ENCODE assay signal across 9 mouse cellular contexts in the genomic region with DNA sequence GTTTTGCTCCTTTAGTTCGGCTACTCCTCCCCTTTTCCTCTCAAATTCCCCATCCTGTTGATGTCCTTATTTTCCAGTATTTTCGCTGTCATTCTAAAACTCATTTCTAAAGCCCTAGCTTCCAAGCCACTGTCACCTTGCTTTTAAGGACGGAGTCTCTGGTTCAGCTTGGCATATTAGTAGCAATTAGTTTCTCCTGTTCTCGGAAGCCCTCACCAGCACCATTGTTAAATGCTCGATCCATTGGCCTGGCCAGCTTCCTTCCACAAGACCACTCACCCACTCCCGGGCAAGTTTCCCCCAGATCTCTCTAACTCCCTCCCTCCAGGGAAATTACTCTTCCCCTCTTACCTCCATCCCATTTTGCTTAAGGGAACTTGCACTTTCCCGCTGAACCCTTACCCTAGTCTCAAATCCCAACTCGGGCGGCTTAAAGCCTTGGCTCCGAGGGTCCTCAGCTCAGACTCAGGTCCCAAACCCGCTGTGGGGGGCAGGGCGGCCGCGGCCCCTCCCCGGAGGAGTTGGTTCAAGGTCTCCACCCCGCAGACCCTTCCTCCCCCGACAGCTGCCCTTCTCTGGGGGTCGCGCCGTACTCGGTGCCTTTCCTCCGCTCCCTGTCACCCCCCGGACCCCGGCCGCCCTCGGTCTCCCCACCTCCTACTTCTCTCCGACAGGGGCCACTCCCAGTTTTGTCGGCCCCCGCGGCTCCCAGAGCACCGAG. TPM values are rescaled to one million over a fixed set of nuclear protein-coding genes. Genes with fewer than 3 reads are reported as not detected.
A peak's percentile ranks its signal among the peaks of the same experiment; 100 is the strongest.
DNase-seq lines count a peak whose midpoint lies in the region; ATAC-seq and TF ChIP-seq lines count a peak whose summit lies in the region.
"Had no signal": no experiment of that assay in that cellular context is flagged by ENCODE, and none has a peak within 500 bp of the region (broad histone marks: within the 10 kb centered on the region; RNA-seq: fewer than 3 reads in every experiment).

No protein-coding gene starts in this region.

- no peaks in the 10 kb centered on the region for H3K27me3 ChIP-seq in kidney, adult 2 months (replicated peaks; ENCODE audit: control insufficient read depth, insufficient read depth, low read length)
- H3K27me3 ChIP-seq in embryonic facial prominence, embryonic 11.5 days (ENCODE audit: control insufficient read depth, insufficient read depth, low read length): no peaks in the 10 kb centered on the region
- H3K27me3 ChIP-seq in heart, postnatal 0 days (ENCODE audit: control insufficient read depth, insufficient read depth, low read length): no peaks in the 10 kb centered on the region
- H3K27me3 ChIP-seq in neural tube, embryonic 14.5 days (ENCODE audit: control insufficient read depth, insufficient read depth, low read length): no peaks in the 10 kb centered on the region
- H3K27me3 ChIP-seq: Patski had no signal

- no peaks in the 10 kb centered on the region for H3K9me3 ChIP-seq in embryonic facial prominence, embryonic 11.5 days (replicated peaks; ENCODE audit: control insufficient read depth, low read length)
- H3K9me3 ChIP-seq in heart, postnatal 0 days (replicated peaks; ENCODE audit: control insufficient read depth, low read length): no peaks in the 10 kb centered on the region
- no peaks in the 10 kb centered on the region for H3K9me3 ChIP-seq in neural tube, embryonic 14.5 days (ENCODE audit: control insufficient read depth, low read length)

- H3K9ac ChIP-seq in embryonic facial prominence, embryonic 11.5 days (replicated peaks; ENCODE audit: low read length): peak overlapping the region; percentile 87
- H3K9ac ChIP-seq in heart, postnatal 0 days (replicated peaks; ENCODE audit: low read depth, low read length): peak overlapping the region; percentile 93
- peak overlapping the region; percentile 81 for H3K9ac ChIP-seq in neural tube, embryonic 14.5 days (replicated peaks; ENCODE audit: low read depth, low read length)

- peaks cover 18% of the 10 kb centered on the region for H3K4me1 ChIP-seq in kidney, adult 2 months (ENCODE audit: control insufficient read depth, insufficient read depth, low read length)
- no peaks in the 10 kb centered on the region for H3K4me1 ChIP-seq in embryonic facial prominence, embryonic 11.5 days (ENCODE audit: control insufficient read depth, insufficient read depth, low read length)
- H3K4me1 ChIP-seq in heart, postnatal 0 days (ENCODE audit: control insufficient read depth, insufficient read depth): peaks cover 28% of the 10 kb centered on the region
- H3K4me1 ChIP-seq in neural tube, embryonic 14.5 days (ENCODE audit: control insufficient read depth, insufficient read depth, low read length): no peaks in the 10 kb centered on the region; the same call in 1 of the 2 replicates

- no peaks in the 10 kb centered on the region for H3K36me3 ChIP-seq in kidney, adult 2 months (ENCODE audit: control insufficient read depth, insufficient read depth, low read length)
- no peaks in the 10 kb centered on the region for H3K36me3 ChIP-seq in embryonic facial prominence, embryonic 11.5 days (replicated peaks; ENCODE audit: control insufficient read depth, insufficient read depth, low read depth, low read length)
- H3K36me3 ChIP-seq in heart, postnatal 0 days (replicated peaks; ENCODE audit: control insufficient read depth, insufficient read depth, low read length): 0 out of 2 replicates have a peak, but pooled peaks cover 3% of the 10 kb centered on the region
- no peaks in the 10 kb centered on the region for H3K36me3 ChIP-seq in neural tube, embryonic 14.5 days (ENCODE audit: control insufficient read depth, insufficient read depth, low read length)

- H3K4me2 ChIP-seq in embryonic facial prominence, embryonic 11.5 days (ENCODE audit: low read depth, low read length): peak overlapping the region; percentile 85
- H3K4me2 ChIP-seq in heart, postnatal 0 days (ENCODE audit: low read depth, low read length): peak overlapping the region; percentile 99
- peak overlapping the region; percentile 94 for H3K4me2 ChIP-seq in neural tube, embryonic 14.5 days (ENCODE audit: low read depth, low read length)

- 2% methylated on average over 31 of the region's 31 CpGs for WGBS in kidney, adult 2 months
- whole genome bisulfite sequencing in embryonic facial prominence, embryonic 11.5 days: under 1% methylated on average over 31 of the region's 31 CpGs
- WGBS in heart, postnatal 0 days: under 1% methylated on average over 29 of the region's 31 CpGs
- WGBS in neural tube, embryonic 14.5 days: 2% methylated on average over 31 of the region's 31 CpGs

- H3K27ac ChIP-seq in kidney, adult 2 months (ENCODE audit: insufficient read depth, low read depth, low read length): peak overlapping the region; percentile 80
- peak overlapping the region; percentile 82 for H3K27ac ChIP-seq in embryonic facial prominence, embryonic 11.5 days (replicated peaks; ENCODE audit: low read depth, low read length)
- peak overlapping the region; percentile 89 for H3K27ac ChIP-seq in heart, postnatal 0 days (ENCODE audit: low read depth)
- H3K27ac ChIP-seq in neural tube, embryonic 14.5 days (ENCODE audit: low read depth, low read length): peak overlapping the region; percentile 81

- no peak for ATAC-seq in embryonic facial prominence, embryonic 11.5 days (replicated peaks; ENCODE audit: insufficient number of reproducible peaks, low FRiP score, low TSS enrichment, low read depth)
- ATAC-seq in heart, postnatal 0 days (ENCODE audit: insufficient read depth, low read depth): no peak
- ATAC-seq in neural tube, embryonic 14.5 days (ENCODE audit: low read depth): no peak

- no peak for TF ChIP-seq POLR2A in kidney, adult 2 months (IDR thresholded peaks at IDR 0.05; ENCODE audit: low read depth, low read length)

- DNase-seq in kidney, adult 2 months: no peak
- no peak for DNase-seq in kidney, adult 9 months
- DNase-seq in Muller cell, postnatal 12 days (ENCODE audit: inconsistent ontology term): peak; percentile 31
- DNase-seq in embryonic facial prominence, embryonic 11.5 days (ENCODE audit: low spot score): peak; percentile 49
- no peak for DNase-seq in heart, postnatal 0 days (ENCODE audit: low spot score)
- DNase-seq in liver: peak; percentile 29
- DNase-seq in MN1 (ENCODE audit: low spot score): no peak

- no peak for TF ChIP-seq EP300 in heart, postnatal 0 days (IDR thresholded peaks at IDR 0.05; ENCODE audit: low read depth)

- no peak for TF ChIP-seq CTCF in kidney, adult 2 months (conservative IDR thresholded peaks at IDR 0.05; ENCODE audit: insufficient read depth, insufficient read length, low read depth, low read length)
- TF ChIP-seq CTCF in heart, postnatal 0 days (IDR thresholded peaks at IDR 0.05; ENCODE audit: low read depth): no peak

- H3K4me3 ChIP-seq in kidney, adult 2 months (ENCODE audit: insufficient read depth, low read depth, low read length): peak overlapping the region; percentile 67
- H3K4me3 ChIP-seq in embryonic facial prominence, embryonic 11.5 days (ENCODE audit: low read depth, low read length): peak overlapping the region; percentile 96
- peak overlapping the region; percentile 97 for H3K4me3 ChIP-seq in heart, postnatal 0 days (ENCODE audit: low read depth, low read length)
- H3K4me3 ChIP-seq in neural tube, embryonic 14.5 days (ENCODE audit: low read depth, low read length): peak overlapping the region; percentile 94

RNA-seq across cellular contexts. Expression of a gene that starts 0.9 kb away (rescaled TPM):
- 63.7 and 76.5 TPM in 2 replicates for polyA plus RNA-seq in kidney, adult 2 months (2012; rRNA removed)
- polyA plus RNA-seq in embryonic facial prominence, embryonic 11.5 days (2014; fragmentation: Nextera tagmentation; extraction: Ambion mirVana): 30.7 and 36.0 TPM in 2 replicates
- total RNA-seq in heart, postnatal 0 days (2014; rRNA removed; ENCODE audit: low replicate concordance): 22.8 and 42.1 TPM in 2 replicates
- polyA plus RNA-seq in heart, postnatal 0 days (2015; fragmentation: Nextera tagmentation; extraction: Ambion mirVana): 19.0 and 19.1 TPM in 2 replicates
- 16.1 and 19.4 TPM in 2 replicates for polyA plus RNA-seq in neural tube, embryonic 14.5 days (2014; fragmentation: Nextera tagmentation; extraction: Ambion mirVana)

RNA-seq across cellular contexts. Expression of a gene that starts 29.5 kb away (rescaled TPM):
- 5.7 and 7.4 TPM in 2 replicates for polyA plus RNA-seq in kidney, adult 2 months (2012; rRNA removed)
- polyA plus RNA-seq in embryonic facial prominence, embryonic 11.5 days (2014; fragmentation: Nextera tagmentation; extraction: Ambion mirVana): 15.0 and 17.4 TPM in 2 replicates
- total RNA-seq in heart, postnatal 0 days (2014; rRNA removed; ENCODE audit: low replicate concordance): 12.4 and 21.9 TPM in 2 replicates
- 4.6 and 5.1 TPM in 2 replicates for polyA plus RNA-seq in heart, postnatal 0 days (2015; fragmentation: Nextera tagmentation; extraction: Ambion mirVana)
- polyA plus RNA-seq in neural tube, embryonic 14.5 days (2014; fragmentation: Nextera tagmentation; extraction: Ambion mirVana): 10.5 and 12.6 TPM in 2 replicates

Comparison
In these comparisons a context has a peak if more than half of its experiments do, and no peak if none do; other contexts are left out.
1. DNase-seq: peak in Muller cell, postnatal 12 days (single experiment), embryonic facial prominence, embryonic 11.5 days (single experiment) and liver (single experiment); none in kidney, adult 2 months (single experiment), kidney, adult 9 months (single experiment), heart, postnatal 0 days (single experiment) and MN1 (single experiment).
2. Peak in every context shown above with its lines, with median percentiles within 50 percentile points of each other: H3K27ac ChIP-seq, H3K4me3 ChIP-seq, H3K4me2 ChIP-seq and H3K9ac ChIP-seq.